Mouse (Mus musculus) heart, adult 2 months (tissue): ENCODE results near the gene Farsa. TPM values are rescaled to one million over a fixed set of nuclear protein-coding genes. Genes with fewer than 3 reads are reported as not detected.

Experiments
- DNase-seq, 2 experiments: peaks; one replicate each; pipeline ENCODE4 v3.0.0; 2021
- H3K27ac ChIP-seq: fragments of 200-600 bp; 2 replicates; pipeline ENCODE4 v1.8.1; 2022
- H3K27me3 ChIP-seq: fragments of 200-500 bp; 2 replicates; pipeline ENCODE4 v1.6.1; 2012; ENCODE audit warnings: mild to moderate bottlenecking, low read length, inconsistent platforms, mixed read lengths; ENCODE audit not compliant: control insufficient read depth, insufficient read depth
- H3K36me3 ChIP-seq: fragments of 200-500 bp; 2 replicates; pipeline ENCODE4 v1.6.1; 2012; ENCODE audit warnings: low read length, inconsistent platforms; ENCODE audit not compliant: control insufficient read depth, insufficient read depth
- H3K4me1 ChIP-seq: fragments of 200-500 bp; 2 replicates; pipeline ENCODE4 v1.6.1; 2011; ENCODE audit warnings: low read length; ENCODE audit not compliant: control insufficient read depth, insufficient read depth
- H3K4me3 ChIP-seq: fragments of 200-600 bp; 2 replicates; pipeline ENCODE4 v1.8.1; 2022
- H3K79me2 ChIP-seq: fragments of 200-500 bp; replicated peaks from 2 replicates; pipeline ENCODE4 v1.6.1; 2012; ENCODE audit warnings: mild to moderate bottlenecking, inconsistent platforms, low read length, moderate library complexity, mixed read lengths; ENCODE audit not compliant: control insufficient read depth, insufficient read depth
- H3K9ac ChIP-seq: fragments of 200-500 bp; 2 replicates; pipeline ENCODE4 v1.6.1; 2012; ENCODE audit warnings: low read depth, mild to moderate bottlenecking, control low read depth, inconsistent platforms, low read length, mixed read lengths
- CTCF ChIP-seq: fragments of 200-600 bp; IDR thresholded peaks from 2 replicates; pipeline ENCODE4 v1.8.1; 2022; ENCODE audit warnings: antibody characterized with exemption, mild to moderate bottlenecking, moderate library complexity
- EP300 ChIP-seq: fragments of 200-500 bp; IDR thresholded peaks from 2 replicates; pipeline ENCODE4 v1.6.1; 2011; ENCODE audit warnings: low read depth, low read length, control low read depth; ENCODE audit not compliant: insufficient read depth
- POLR2A ChIP-seq: fragments of 200-500 bp; IDR thresholded peaks from 2 replicates; pipeline ENCODE4 v1.6.1; 2011; ENCODE audit warnings: mild to moderate bottlenecking, low read depth, low read length, control low read depth; ENCODE audit not compliant: insufficient read depth
- WGBS: fragments of 180-500 bp; shearing (Covaris S2); methylation state at CpG from one replicate; pipeline ENCODE4 v1.1.7; 2018; 5-methylcytosine and 5-hydroxymethylcytosine counted together
- intact Hi-C: fragments of 180-260 bp; cut with DNase I; formaldehyde crosslinking; loops from one replicate; pipeline ENCODE4 v1.15.1; 2025
- polyA plus RNA-seq: library from polyadenylated mRNA; depleted of rRNA; stranded (reverse); fragments of >200 nt; gene quantifications from 2 replicates; pipeline ENCODE4 v1.2.3, GENCODE M21; 2012
- total RNA-seq, 2 experiments: library from RNA; stranded (reverse); gene quantifications; 2 replicates each; pipeline ENCODE4 v1.2.3; 2021

The Farsa gene
- total and polyA plus RNA-seq, 3 experiments, result 21.8 to 32.5 (median 24.5) TPM

GRCm38 (mm10) chr8:84877297-84878035 lies 20.7 kb downstream of the Farsa start:
- no peak overlapping the region for H3K4me3 ChIP-seq
- WGBS, result 74% methylated on average over 3 of the region's 3 CpGs
- DNase-seq, result no peak
- H3K36me3 ChIP-seq, result no peaks in the 10 kb centered on the region
- no peaks in the 10 kb centered on the region for H3K27me3 ChIP-seq
- intact Hi-C loops, result no loop called here
- H3K4me1 ChIP-seq, result no peaks in the 10 kb centered on the region
- H3K27ac ChIP-seq, result no peak overlapping the region
- no peak overlapping the region for H3K9ac ChIP-seq
- H3K79me2 ChIP-seq, result no peaks in the 10 kb centered on the region
- no peak for TF ChIP-seq EP300
- no peak for TF ChIP-seq CTCF
- TF ChIP-seq POLR2A, result no peak

GRCm38 (mm10) chr8:84878915-84879314 lies 22.1 kb downstream of the Farsa start:
- DNase-seq, result no peak
- H3K27me3 ChIP-seq, result no peaks in the 10 kb centered on the region
- no peak overlapping the region for H3K9ac ChIP-seq
- WGBS, result 90% methylated on average over 1 of the region's 1 CpGs
- H3K4me3 ChIP-seq, result no peak overlapping the region
- intact Hi-C loops, result no loop called here
- H3K4me1 ChIP-seq, result no peaks in the 10 kb centered on the region
- H3K79me2 ChIP-seq, result no peaks in the 10 kb centered on the region
- no peak overlapping the region for H3K27ac ChIP-seq
- TF ChIP-seq POLR2A (no peak), EP300 (no peak), CTCF (no peak)
- no peaks in the 10 kb centered on the region for H3K36me3 ChIP-seq

GRCm38 (mm10) chr8:84884728-84885127 lies 27.9 kb downstream of the Farsa start:
- no peaks in the 10 kb centered on the region for H3K79me2 ChIP-seq
- no peaks in the 10 kb centered on the region for H3K4me1 ChIP-seq
- no peak for DNase-seq
- WGBS, result 80% methylated on average over 4 of the region's 4 CpGs
- no peak overlapping the region for H3K4me3 ChIP-seq
- intact Hi-C loops, result no loop called here
- H3K27ac ChIP-seq, result no peak overlapping the region
- H3K27me3 ChIP-seq, result no peaks in the 10 kb centered on the region
- H3K9ac ChIP-seq, result no peak overlapping the region
- TF ChIP-seq CTCF, result no peak
- no peak for TF ChIP-seq POLR2A
- TF ChIP-seq EP300, result no peak
- no peaks in the 10 kb centered on the region; the same call in 1 of the 2 replicates for H3K36me3 ChIP-seq

GRCm38 (mm10) chr8:84888280-84888679 lies 31.5 kb downstream of the Farsa start:
- no peak overlapping the region for H3K27ac ChIP-seq
- intact Hi-C loops, result no loop called here
- TF ChIP-seq EP300 (no peak), CTCF (no peak), POLR2A (no peak)
- H3K4me1 ChIP-seq, result no peaks in the 10 kb centered on the region
- no peak overlapping the region for H3K9ac ChIP-seq
- no peak overlapping the region for H3K4me3 ChIP-seq
- no peaks in the 10 kb centered on the region; the same call in 1 of the 2 replicates for H3K36me3 ChIP-seq
- no peak for DNase-seq
- no peaks in the 10 kb centered on the region for H3K27me3 ChIP-seq
- no peaks in the 10 kb centered on the region for H3K79me2 ChIP-seq
- WGBS, result 78% methylated on average over 3 of the region's 3 CpGs

GRCm38 (mm10) chr8:84889141-84889540 lies 32.4 kb downstream of the Farsa start:
- TF ChIP-seq CTCF (no peak), POLR2A (no peak), EP300 (no peak)
- H3K36me3 ChIP-seq, result no peaks in the 10 kb centered on the region; the same call in 1 of the 2 replicates
- no peak overlapping the region for H3K9ac ChIP-seq
- WGBS, result 81% methylated on average over 1 of the region's 1 CpGs
- intact Hi-C loops, result no loop called here
- no peak overlapping the region for H3K27ac ChIP-seq
- no peak for DNase-seq
- no peaks in the 10 kb centered on the region for H3K4me1 ChIP-seq
- H3K79me2 ChIP-seq, result no peaks in the 10 kb centered on the region
- H3K4me3 ChIP-seq, result no peak overlapping the region
- H3K27me3 ChIP-seq, result no peaks in the 10 kb centered on the region

- DNase-seq, result no peak
- Histone ChIP-seq H3K27me3 (no peaks in the 10 kb centered on the region), H3K36me3 (no peaks in the 10 kb centered on the region), H3K9ac (peak overlapping the region; percentile 60), H3K4me1 (no peaks in the 10 kb centered on the region), H3K79me2 (no peaks in the 10 kb centered on the region), H3K4me3 (peak overlapping the region; percentile 67), H3K27ac (peak overlapping the region; percentile 76)
- TF ChIP-seq EP300, result no peak
- no peak for TF ChIP-seq POLR2A
- no peak for TF ChIP-seq CTCF
- intact Hi-C loops, result no loop called here
- WGBS, result 12% methylated on average over 31 of the region's 31 CpGs
Observed at GRCm38 (mm10) chr8:84892993-84893708, 36.4 kb downstream of the Farsa start.
